Mouse (Mus musculus) spleen, adult 2 months (tissue): ENCODE results near the gene Slc24a4. TPM values are rescaled to one million over a fixed set of nuclear protein-coding genes. Genes with fewer than 3 reads are reported as not detected.
A peak's percentile ranks its signal among the peaks of the same experiment; 100 is the strongest.

Source experiments
- DNase-seq, 2 experiments: peaks; one replicate each; pipeline versions ENCODE4 v3.0.0 to v3.0.0-alpha.2; 2012 to 2021; ENCODE audit warnings: low spot score in 2 of 2, low read depth in 1 of 2
- H3K27ac ChIP-seq: fragments of 200-500 bp; 2 replicates; pipeline ENCODE4 v1.5.1; 2012; ENCODE audit warnings: low read length, inconsistent platforms; ENCODE audit not compliant: insufficient read depth
- H3K27me3 ChIP-seq: fragments of 200-500 bp; 2 replicates; pipeline ENCODE4 v1.6.1; 2012; ENCODE audit warnings: mild to moderate bottlenecking, moderate library complexity, low read length, inconsistent platforms; ENCODE audit not compliant: control insufficient read depth, insufficient read depth
- H3K36me3 ChIP-seq: fragments of 200-500 bp; 2 replicates; pipeline ENCODE4 v1.6.1; 2012; ENCODE audit warnings: mild to moderate bottlenecking, low read length, inconsistent platforms; ENCODE audit not compliant: control insufficient read depth, insufficient read depth
- H3K4me1 ChIP-seq: fragments of 200-500 bp; 2 replicates; pipeline ENCODE4 v1.6.1; 2011; ENCODE audit warnings: inconsistent platforms; ENCODE audit not compliant: control insufficient read depth, insufficient read depth, insufficient read length
- H3K4me3 ChIP-seq: fragments of 200-500 bp; 2 replicates; pipeline ENCODE4 v1.5.1; 2011; ENCODE audit warnings: mild to moderate bottlenecking, inconsistent platforms; ENCODE audit not compliant: insufficient read depth, insufficient read length; ENCODE audit errors: extremely low read depth
- CTCF ChIP-seq: fragments of 200-500 bp; IDR thresholded peaks from 2 replicates; pipeline ENCODE4 v1.5.1; 2011; ENCODE audit warnings: mild to moderate bottlenecking, inconsistent platforms; ENCODE audit not compliant: insufficient read depth, insufficient read length, insufficient replicate concordance; ENCODE audit errors: extremely low read depth
- POLR2A ChIP-seq: fragments of 200-500 bp; IDR thresholded peaks from 2 replicates; pipeline ENCODE4 v1.6.1; 2011; ENCODE audit warnings: low read depth, low read length, inconsistent platforms
- WGBS: fragments of 180-500 bp; shearing (Covaris S2); methylation state at CpG from one replicate; pipeline ENCODE4 v1.1.7; 2018; 5-methylcytosine and 5-hydroxymethylcytosine counted together
- polyA plus RNA-seq: library from polyadenylated mRNA; depleted of rRNA; stranded (reverse); fragments of >200 nt; gene quantifications from 2 replicates; pipeline ENCODE4 v1.2.3, GENCODE M21; 2012

Gene Slc24a4
- polyA plus RNA-seq, 1 experiment: not detected

DNA sequence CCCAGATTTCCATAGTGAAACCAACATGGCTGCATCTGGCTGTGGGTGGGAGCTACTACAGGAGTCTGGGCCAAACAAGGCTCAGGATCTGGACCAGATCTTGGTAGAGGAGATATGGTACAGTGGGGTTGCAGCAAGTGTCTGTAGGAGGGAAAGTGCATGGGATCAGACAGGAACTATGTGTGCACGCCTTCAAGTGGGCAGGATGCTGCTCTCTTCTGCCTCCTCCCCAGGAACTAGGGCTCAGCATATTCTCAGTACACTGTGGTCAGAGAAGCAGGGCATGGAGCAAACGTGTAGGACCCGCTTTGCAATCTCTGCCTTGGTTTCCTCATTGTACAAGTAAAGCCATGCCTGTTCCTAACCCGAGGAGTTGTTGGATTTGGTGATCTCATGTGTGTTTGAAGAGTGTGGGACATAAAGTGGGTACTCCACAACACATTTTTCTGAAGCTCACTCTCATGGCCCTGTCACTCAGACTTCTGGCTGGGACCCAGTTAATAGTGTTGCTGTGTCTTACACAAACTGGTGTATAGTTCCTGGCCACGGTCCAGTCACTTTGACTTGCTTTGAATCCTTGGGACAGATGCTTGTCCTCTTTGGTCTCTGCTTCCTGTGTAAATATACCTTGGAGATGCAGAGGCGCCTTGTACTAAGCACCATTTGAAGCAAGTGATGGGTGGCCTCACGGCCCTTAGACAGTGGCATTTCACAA is 164.1 kb downstream of the Slc24a4 start:
- Histone ChIP-seq H3K4me1 (peaks cover 45% of the 10 kb centered on the region), H3K27ac (0 out of 2 replicates have a peak overlapping the region, but pooled peaks have one; percentile 6), H3K36me3 (no peaks in the 10 kb centered on the region), H3K27me3 (no peaks in the 10 kb centered on the region), H3K4me3 (no peak overlapping the region)
- WGBS: 46% methylated on average over 7 of the region's 7 CpGs
- DNase-seq: no peak
- no peak for TF ChIP-seq CTCF
- no peak for TF ChIP-seq POLR2A

GRCm38 (mm10) chr12:102294634-102295033 is 166.1 kb downstream of the Slc24a4 start:
- Histone ChIP-seq H3K27me3 (no peaks in the 10 kb centered on the region), H3K4me3 (no peak overlapping the region), H3K4me1 (peaks cover 45% of the 10 kb centered on the region), H3K27ac (no peak overlapping the region), H3K36me3 (no peaks in the 10 kb centered on the region)
- no peak for DNase-seq
- TF ChIP-seq POLR2A (no peak), CTCF (no peak)
- 72% methylated on average over 5 of the region's 5 CpGs for WGBS

DNA sequence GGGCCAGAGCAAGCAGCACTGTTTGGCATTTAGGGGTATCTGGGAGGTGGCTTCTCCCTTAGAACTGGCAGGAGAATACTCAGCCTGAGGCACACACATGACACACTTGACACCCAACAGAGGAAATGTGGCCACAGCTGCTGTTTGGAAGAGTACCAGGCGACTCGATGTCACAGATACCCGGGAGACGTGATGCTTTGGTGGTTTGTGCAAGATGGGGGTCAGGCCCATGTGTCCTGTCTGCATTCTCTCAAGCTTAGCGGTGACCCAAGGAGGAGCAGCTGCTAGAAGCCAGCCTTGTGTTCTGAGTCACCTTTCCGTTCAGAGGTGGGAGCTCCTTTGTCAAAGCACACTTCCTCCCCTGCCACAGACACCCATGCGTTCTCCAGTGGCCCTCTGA is 166.7 kb downstream of the Slc24a4 start:
- 16% methylated on average over 7 of the region's 7 CpGs for WGBS
- Histone ChIP-seq H3K4me1 (peaks cover 41% of the 10 kb centered on the region), H3K27ac (peak overlapping the region; percentile 25), H3K4me3 (no peak overlapping the region), H3K27me3 (no peaks in the 10 kb centered on the region), H3K36me3 (no peaks in the 10 kb centered on the region)
- DNase-seq: no peak
- TF ChIP-seq POLR2A (no peak), CTCF (no peak)

GRCm38 (mm10) chr12:102295662-102296061 is 167.1 kb downstream of the Slc24a4 start:
- DNase-seq: no peak
- Histone ChIP-seq H3K27ac (no peak overlapping the region), H3K4me1 (peaks cover 39% of the 10 kb centered on the region), H3K36me3 (no peaks in the 10 kb centered on the region), H3K27me3 (no peaks in the 10 kb centered on the region), H3K4me3 (no peak overlapping the region)
- WGBS: 78% methylated on average over 8 of the region's 8 CpGs
- TF ChIP-seq CTCF: no peak
- TF ChIP-seq POLR2A: no peak

GRCm38 (mm10) chr12:102296361-102296760 is 167.8 kb downstream of the Slc24a4 start:
- no peaks in the 10 kb centered on the region for H3K36me3 ChIP-seq
- TF ChIP-seq CTCF (no peak), POLR2A (no peak)
- DNase-seq: no peak
- no peaks in the 10 kb centered on the region for H3K27me3 ChIP-seq
- H3K4me1 ChIP-seq: peaks cover 40% of the 10 kb centered on the region
- H3K27ac ChIP-seq: no peak overlapping the region
- WGBS: 76% methylated on average over 1 of the region's 1 CpGs
- no peak overlapping the region for H3K4me3 ChIP-seq

GRCm38 (mm10) chr12:102296967-102297366 is 168.4 kb downstream of the Slc24a4 start:
- Histone ChIP-seq H3K4me1 (peaks cover 40% of the 10 kb centered on the region), H3K36me3 (no peaks in the 10 kb centered on the region), H3K27ac (no peak overlapping the region), H3K27me3 (no peaks in the 10 kb centered on the region), H3K4me3 (no peak overlapping the region)
- WGBS: 74% methylated on average over 4 of the region's 4 CpGs
- no peak for DNase-seq
- TF ChIP-seq POLR2A (no peak), CTCF (no peak)

GRCm38 (mm10) chr12:102299209-102299608 is 170.7 kb downstream of the Slc24a4 start:
- no peak for DNase-seq
- 72% methylated on average over 5 of the region's 5 CpGs for WGBS
- H3K4me3 ChIP-seq: no peak overlapping the region
- H3K4me1 ChIP-seq: peaks cover 43% of the 10 kb centered on the region; the same call in 1 of the 2 replicates
- H3K36me3 ChIP-seq: no peaks in the 10 kb centered on the region
- TF ChIP-seq POLR2A: no peak
- TF ChIP-seq CTCF: no peak
- H3K27ac ChIP-seq: no peak overlapping the region
- H3K27me3 ChIP-seq: no peaks in the 10 kb centered on the region
